Mouse (Mus musculus) testis, adult 2 months (tissue): ENCODE measurements at regions not wholly inside any gene's neighbourhood (a gene's known extent, or its start where the extent isn't known, plus 50 kb on each side); places are given as distances from the start of the nearest gene placed in this dataset.

Experiments
- H3K27ac ChIP-seq: fragments of 200-500 bp; 2 replicates; pipeline ENCODE4 v1.5.1; 2012; ENCODE audit warnings: low read depth, low read length; ENCODE audit not compliant: control insufficient read depth, insufficient read depth
- H3K27me3 ChIP-seq: fragments of 200-500 bp; 2 replicates; pipeline ENCODE4 v1.6.1; 2012; ENCODE audit warnings: mild to moderate bottlenecking, low read length, moderate library complexity; ENCODE audit not compliant: control insufficient read depth, insufficient read depth
- H3K36me3 ChIP-seq: fragments of 200-500 bp; 2 replicates; pipeline ENCODE4 v1.6.1; 2012; ENCODE audit warnings: mild to moderate bottlenecking, low read length; ENCODE audit not compliant: control insufficient read depth, insufficient read depth
- H3K4me1 ChIP-seq: fragments of 200-500 bp; 2 replicates; pipeline ENCODE4 v1.6.1; 2012; ENCODE audit warnings: low read length; ENCODE audit not compliant: control insufficient read depth, insufficient read depth
- H3K4me3 ChIP-seq: fragments of 200-500 bp; 2 replicates; pipeline ENCODE4 v1.5.1; 2012; ENCODE audit warnings: low read depth, mild to moderate bottlenecking, low read length, moderate library complexity, mixed read lengths; ENCODE audit not compliant: control insufficient read depth
- CTCF ChIP-seq: fragments of 200-500 bp; IDR thresholded peaks from 2 replicates; pipeline ENCODE4 v1.5.1; 2012; ENCODE audit warnings: low read depth, mild to moderate bottlenecking, inconsistent platforms, low read length, moderate library complexity; ENCODE audit not compliant: control insufficient read depth, insufficient read depth, insufficient replicate concordance
- POLR2A ChIP-seq: fragments of 200-500 bp; IDR thresholded peaks from 2 replicates; pipeline ENCODE4 v1.6.1; 2012; ENCODE audit warnings: low read depth, mild to moderate bottlenecking, inconsistent platforms, low read length, moderate library complexity; ENCODE audit not compliant: control insufficient read depth

GRCm38 (mm10) chr2:131617916-131618315, 55.8 kb upstream of the Adra1d start:
- no peak for TF ChIP-seq CTCF
- no peak for TF ChIP-seq POLR2A
- no peak overlapping the region for H3K4me3 ChIP-seq
- no peak overlapping the region for H3K27ac ChIP-seq
- H3K4me1 ChIP-seq: no peaks in the 10 kb centered on the region
- no peaks in the 10 kb centered on the region for H3K27me3 ChIP-seq
- no peaks in the 10 kb centered on the region for H3K36me3 ChIP-seq

- H3K27ac ChIP-seq: no peak overlapping the region
- TF ChIP-seq POLR2A: no peak
- no peak for TF ChIP-seq CTCF
- no peaks in the 10 kb centered on the region for H3K27me3 ChIP-seq
- no peaks in the 10 kb centered on the region for H3K4me1 ChIP-seq
- no peaks in the 10 kb centered on the region for H3K36me3 ChIP-seq
- H3K4me3 ChIP-seq: no peak overlapping the region
Observed at GRCm38 (mm10) chr2:131612486-131612885, 50.4 kb upstream of the Adra1d start.
